Mouse (Mus musculus) ES-E14 (cell line): Measurements from ENCODE around the gene Urb2.

Experiments
- CHD2 ChIP-seq: IDR thresholded peaks from 2 replicates; pipeline ENCODE4 v1.6.1; 2014; ENCODE audit warnings: mild to moderate bottlenecking, low read depth, low read length, inconsistent platforms
- HCFC1 ChIP-seq: IDR thresholded peaks from 2 replicates; pipeline ENCODE4 v1.6.1; 2012; ENCODE audit warnings: low read length, inconsistent platforms, borderline replicate concordance; ENCODE audit not compliant: insufficient read depth
- MAFK ChIP-seq: IDR thresholded peaks from 2 replicates; pipeline ENCODE4 v1.6.1; 2014; ENCODE audit warnings: mild to moderate bottlenecking, low read depth, low read length, inconsistent platforms; ENCODE audit not compliant: insufficient read depth
- ZC3H11A ChIP-seq: IDR thresholded peaks from 2 replicates; pipeline ENCODE4 v1.6.1; 2012; ENCODE audit warnings: low read depth, mild to moderate bottlenecking, inconsistent platforms, low read length, borderline replicate concordance
- ZNF384 ChIP-seq: IDR thresholded peaks from 2 replicates; pipeline ENCODE4 v1.6.1; 2012; ENCODE audit warnings: low read depth, low read length, inconsistent platforms

GRCm38 (mm10) chr8:124056832-124057655 is 35.7 kb downstream of the Urb2 start:
- no peak for TF ChIP-seq CHD2
- TF ChIP-seq MAFK = no peak
- no peak for TF ChIP-seq HCFC1
- no peak for TF ChIP-seq ZNF384
- no peak for TF ChIP-seq ZC3H11A
